Mouse (Mus musculus) hindbrain, embryonic 11.5 days (tissue): ENCODE data around the gene Rfc1. TPM values are rescaled to one million over a fixed set of nuclear protein-coding genes. Genes with fewer than 3 reads are reported as not detected.

Source experiments
- ATAC-seq: fragments of 200-750 bp; cut with Nextera tagmentation; 2 replicates; pipeline ENCODE4 v1.8.0; 2017; ENCODE audit warnings: mild to moderate bottlenecking, moderate TSS enrichment, moderate library complexity; ENCODE audit not compliant: low FRiP score
- DNase-seq: peaks from one replicate; pipeline ENCODE4 v3.0.0-alpha.2; 2015; ENCODE audit warnings: low spot score
- H3K27ac ChIP-seq: fragments of 300-500 bp; sonication (generic); 2 replicates; pipeline ENCODE4 v1.5.1; 2014; ENCODE audit warnings: mild to moderate bottlenecking, low read depth, low read length
- H3K27me3 ChIP-seq: fragments of 300-500 bp; sonication (generic); 2 replicates; pipeline ENCODE4 v1.6.1; 2014; ENCODE audit warnings: mild to moderate bottlenecking, low read length, moderate library complexity, mixed read lengths; ENCODE audit not compliant: control insufficient read depth, insufficient read depth
- H3K36me3 ChIP-seq: fragments of 300-500 bp; sonication (generic); 2 replicates; pipeline ENCODE4 v1.6.1; 2014; ENCODE audit warnings: mild to moderate bottlenecking, low read length, moderate library complexity, mixed read lengths; ENCODE audit not compliant: control insufficient read depth, insufficient read depth
- H3K4me1 ChIP-seq: fragments of 300-500 bp; sonication (generic); replicated peaks from 2 replicates; pipeline ENCODE4 v1.6.1; 2014; ENCODE audit warnings: low read length, mixed read lengths; ENCODE audit not compliant: control insufficient read depth, insufficient read depth
- H3K4me2 ChIP-seq: fragments of 300-500 bp; sonication (generic); replicated peaks from 2 replicates; pipeline ENCODE4 v1.6.1; 2014; ENCODE audit warnings: mild to moderate bottlenecking, low read depth, low read length
- H3K4me3 ChIP-seq: fragments of 300-500 bp; sonication (generic); 2 replicates; pipeline ENCODE4 v1.5.1; 2014; ENCODE audit warnings: low read depth, low read length
- H3K9ac ChIP-seq: fragments of 300-500 bp; sonication (generic); 2 replicates; pipeline ENCODE4 v1.6.1; 2014; ENCODE audit warnings: low read depth, low read length
- H3K9me3 ChIP-seq: fragments of 300-500 bp; sonication (generic); 2 replicates; pipeline ENCODE4 v1.6.1; 2016; ENCODE audit warnings: low read length; ENCODE audit not compliant: control insufficient read depth
- WGBS: fragments of 180-500 bp; shearing (Covaris S2); extraction: QIAGEN DNeasy Blood & Tissue Kit; methylation state at CpG from one replicate; pipeline ENCODE4 v1.1.7; 2014; 5-methylcytosine and 5-hydroxymethylcytosine counted together
- polyA plus RNA-seq: library from polyadenylated mRNA; unstranded; fragments of >200 nt; fragmentation: Nextera tagmentation; extraction: Ambion mirVana; gene quantifications from 2 replicates; pipeline ENCODE4 v1.2.1, GENCODE M21; 2014

Gene Rfc1
- 81.1 TPM in 2 replicates for polyA plus RNA-seq

GRCm38 (mm10) chr5:65335298-65336074, at the start of gene Rfc1:
Gene Rfc1, minus strand, starts transcription at chr5:65335670.
- no peaks in the 10 kb centered on the region for H3K4me1 ChIP-seq
- H3K36me3 ChIP-seq = no peaks in the 10 kb centered on the region
- peak within 1 kb of the TSS; percentile 87 for H3K4me3 ChIP-seq
- DNase-seq (peak; percentile 96), ATAC-seq (peak; percentile 97)
- no peaks in the 10 kb centered on the region for H3K27me3 ChIP-seq
- peak within 1 kb of the TSS; percentile 72 for H3K4me2 ChIP-seq
- H3K9ac ChIP-seq = peak within 1 kb of the TSS; percentile 88
- under 1% methylated on average over 64 of the region's 65 CpGs for WGBS
- peak within 1 kb of the TSS; percentile 51 for H3K27ac ChIP-seq
- H3K9me3 ChIP-seq = no peaks in the 10 kb centered on the region

GRCm38 (mm10) chr5:65374746-65375145, 39.3 kb upstream of the Rfc1 start:
- no peaks in the 10 kb centered on the region for H3K9me3 ChIP-seq
- ATAC-seq (no peak), DNase-seq (no peak)
- no peaks in the 10 kb centered on the region for H3K4me1 ChIP-seq
- H3K27ac ChIP-seq = no peak overlapping the region
- no peaks in the 10 kb centered on the region for H3K36me3 ChIP-seq
- H3K4me3 ChIP-seq = no peak overlapping the region
- H3K4me2 ChIP-seq = no peak overlapping the region
- no peak overlapping the region for H3K9ac ChIP-seq
- no peaks in the 10 kb centered on the region for H3K27me3 ChIP-seq
- WGBS = 86% methylated on average over 7 of the region's 7 CpGs

- Histone ChIP-seq H3K4me1 (no peaks in the 10 kb centered on the region), H3K4me3 (no peak overlapping the region), H3K27ac (no peak overlapping the region), H3K9me3 (no peaks in the 10 kb centered on the region), H3K4me2 (no peak overlapping the region), H3K27me3 (no peaks in the 10 kb centered on the region), H3K9ac (no peak overlapping the region), H3K36me3 (no peaks in the 10 kb centered on the region)
- 94% methylated on average over 7 of the region's 7 CpGs for WGBS
- DNase-seq (no peak), ATAC-seq (no peak)
These were observed 36.1 kb upstream of the Rfc1 start for GRCm38 (mm10) chr5:65371551-65371950.

- Histone ChIP-seq H3K36me3 (no peaks in the 10 kb centered on the region), H3K9me3 (no peaks in the 10 kb centered on the region), H3K27ac (no peak overlapping the region), H3K27me3 (no peaks in the 10 kb centered on the region), H3K9ac (no peak overlapping the region), H3K4me3 (no peak overlapping the region), H3K4me1 (no peaks in the 10 kb centered on the region), H3K4me2 (no peak overlapping the region)
- WGBS = 92% methylated on average over 11 of the region's 11 CpGs
- DNase-seq = no peak
- no peak for ATAC-seq
These were observed 32.4 kb upstream of the Rfc1 start for GRCm38 (mm10) chr5:65367837-65368236.

GRCm38 (mm10) chr5:65357771-65358170, 22.3 kb upstream of the Rfc1 start:
- no peaks in the 10 kb centered on the region for H3K4me1 ChIP-seq
- no peaks in the 10 kb centered on the region for H3K27me3 ChIP-seq
- H3K4me3 ChIP-seq = no peak overlapping the region
- H3K27ac ChIP-seq = no peak overlapping the region
- no peaks in the 10 kb centered on the region for H3K36me3 ChIP-seq
- no peak for DNase-seq
- WGBS = 91% methylated on average over 3 of the region's 3 CpGs
- H3K9ac ChIP-seq = no peak overlapping the region
- H3K4me2 ChIP-seq = no peak overlapping the region
- no peaks in the 10 kb centered on the region for H3K9me3 ChIP-seq
- ATAC-seq = no peak

GRCm38 (mm10) chr5:65356851-65357250, 21.4 kb upstream of the Rfc1 start:
- no peak overlapping the region for H3K27ac ChIP-seq
- 80% methylated on average over 6 of the region's 6 CpGs for WGBS
- H3K4me2 ChIP-seq = no peak overlapping the region
- H3K27me3 ChIP-seq = no peaks in the 10 kb centered on the region
- no peaks in the 10 kb centered on the region for H3K9me3 ChIP-seq
- H3K9ac ChIP-seq = no peak overlapping the region
- ATAC-seq (no peak), DNase-seq (no peak)
- no peak overlapping the region for H3K4me3 ChIP-seq
- no peaks in the 10 kb centered on the region for H3K4me1 ChIP-seq
- H3K36me3 ChIP-seq = no peaks in the 10 kb centered on the region

GRCm38 (mm10) chr5:65354985-65355384, 19.5 kb upstream of the Rfc1 start:
- Histone ChIP-seq H3K9ac (no peak overlapping the region), H3K4me1 (no peaks in the 10 kb centered on the region), H3K4me2 (no peak overlapping the region), H3K27ac (no peak overlapping the region), H3K9me3 (no peaks in the 10 kb centered on the region), H3K36me3 (no peaks in the 10 kb centered on the region), H3K4me3 (no peak overlapping the region), H3K27me3 (no peaks in the 10 kb centered on the region)
- ATAC-seq = no peak
- no peak for DNase-seq
- WGBS = 75% methylated on average over 5 of the region's 5 CpGs

- 96% methylated on average over 3 of the region's 3 CpGs for WGBS
- no peak overlapping the region for H3K4me2 ChIP-seq
- H3K36me3 ChIP-seq = no peaks in the 10 kb centered on the region
- no peak for DNase-seq
- H3K4me3 ChIP-seq = no peak overlapping the region
- no peak overlapping the region for H3K9ac ChIP-seq
- no peak for ATAC-seq
- no peaks in the 10 kb centered on the region for H3K9me3 ChIP-seq
- H3K4me1 ChIP-seq = no peaks in the 10 kb centered on the region
- H3K27me3 ChIP-seq = no peaks in the 10 kb centered on the region
- H3K27ac ChIP-seq = no peak overlapping the region
These were observed 18.6 kb upstream of the Rfc1 start for GRCm38 (mm10) chr5:65354097-65354496.

- Histone ChIP-seq H3K4me1 (no peaks in the 10 kb centered on the region), H3K36me3 (no peaks in the 10 kb centered on the region), H3K27ac (no peak overlapping the region), H3K4me3 (no peak overlapping the region), H3K9me3 (no peaks in the 10 kb centered on the region), H3K27me3 (no peaks in the 10 kb centered on the region), H3K9ac (no peak overlapping the region), H3K4me2 (no peak overlapping the region)
- ATAC-seq (no peak), DNase-seq (no peak)
- 64% methylated on average over 10 of the region's 10 CpGs for WGBS
These were observed 15.0 kb upstream of the Rfc1 start for GRCm38 (mm10) chr5:65350508-65350907.
